Mouse (Mus musculus): Measurements from ENCODE around the gene Arih1. TPM values are rescaled to one million over a fixed set of nuclear protein-coding genes. Genes with fewer than 3 reads are reported as not detected.
"Not testable (repeated sequence)": the region's sequence is repeated elsewhere in the genome, so short reads cannot be mapped to it uniquely, and the experiment has no call there.

Gene Arih1
- polyA plus RNA-seq, 1 experiment from 2014 or later, result 9.6 TPM

DNA sequence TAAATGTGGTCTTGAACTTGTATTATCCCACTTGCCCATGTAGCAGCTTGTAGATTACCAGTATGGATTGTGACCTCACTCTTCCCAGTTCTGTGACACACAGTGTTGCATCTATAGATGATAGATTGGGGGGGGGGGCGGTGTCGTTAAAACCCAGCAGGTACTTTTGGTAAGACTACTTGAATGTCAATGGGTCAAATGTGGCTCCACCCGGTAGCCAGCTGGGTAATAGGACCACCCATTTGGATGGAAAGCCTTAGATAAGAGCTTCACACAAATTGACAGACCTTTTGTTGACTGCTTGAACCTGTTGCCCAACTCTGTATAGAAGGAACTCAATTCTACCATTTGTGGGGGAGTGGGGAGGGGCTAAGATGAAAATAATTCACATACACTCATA is 99.0 kb downstream of the Arih1 start:
- 69% methylated on average over 3 of the region's 3 CpGs for WGBS
- Histone ChIP-seq H3K9me3 (replicated peaks; ENCODE audit: low read length) (no peaks in the 10 kb centered on the region), H3K9ac (ENCODE audit: low read depth, low read length) (no peak overlapping the region), H3K27me3 (ENCODE audit: insufficient read depth, low read length) (no peaks in the 10 kb centered on the region), H3K4me3 (replicated peaks; ENCODE audit: low read depth, low read length) (no peak overlapping the region), H3K4me2 (ENCODE audit: low read length) (no peak overlapping the region), H3K36me3 (ENCODE audit: insufficient read depth, low read length) (peaks cover 17% of the 10 kb centered on the region), H3K27ac (no peak overlapping the region), H3K4me1 (replicated peaks; ENCODE audit: insufficient read depth, low read length) (no peaks in the 10 kb centered on the region)
- 0 out of 2 replicates have a peak, but pooled peaks have one; percentile 36 for ATAC-seq (replicated peaks; ENCODE audit: low FRiP score, low read depth)
- DNase-seq (ENCODE audit: low spot score), result no peak
- no peak for TF ChIP-seq CTCF (IDR thresholded peaks at IDR 0.05; ENCODE audit: low read depth)

- H3K36me3 ChIP-seq (ENCODE audit: insufficient read depth, low read length), result no peaks in the 10 kb centered on the region
Observed at GRCm38 (mm10) chr9:59375626-59376025, 110.8 kb downstream of the Arih1 start.

DNA sequence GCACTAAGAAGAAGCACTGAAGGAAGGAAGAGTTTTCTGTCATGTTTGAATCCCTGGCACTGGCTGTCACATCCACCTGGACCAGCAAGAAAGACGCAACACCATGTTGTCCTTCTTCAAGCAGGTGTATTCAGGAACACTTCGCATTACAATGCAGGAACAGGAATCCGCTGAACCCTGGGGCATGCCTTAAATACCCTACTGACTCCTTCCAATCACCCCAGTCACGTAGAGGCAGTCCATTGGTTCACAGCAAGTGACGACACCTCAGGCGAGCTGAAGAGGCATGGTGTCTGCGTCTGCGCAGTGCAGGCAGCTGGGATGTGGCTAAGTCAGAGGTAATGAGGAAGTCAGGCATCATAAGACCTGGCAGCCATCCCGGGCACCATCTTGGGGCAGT is 116.8 kb downstream of the Arih1 start:
- no peak for TF ChIP-seq CTCF (IDR thresholded peaks at IDR 0.05; ENCODE audit: low read depth)
- H3K9me3 ChIP-seq (replicated peaks; ENCODE audit: low read length), result no peaks in the 10 kb centered on the region
- H3K27ac ChIP-seq, result no peak overlapping the region
- no peaks in the 10 kb centered on the region for H3K27me3 ChIP-seq (ENCODE audit: insufficient read depth, low read length)
- ATAC-seq (replicated peaks; ENCODE audit: low FRiP score, low read depth), result no peak
- WGBS, result 93% methylated on average over 9 of the region's 9 CpGs
- no peak for DNase-seq (ENCODE audit: low spot score)
- H3K9ac ChIP-seq (ENCODE audit: low read depth, low read length), result no peak overlapping the region
- no peaks in the 10 kb centered on the region for H3K4me1 ChIP-seq (replicated peaks; ENCODE audit: insufficient read depth, low read length)
- no peak overlapping the region for H3K4me2 ChIP-seq (ENCODE audit: low read length)
- no peak overlapping the region for H3K4me3 ChIP-seq (replicated peaks; ENCODE audit: low read depth, low read length)
- H3K36me3 ChIP-seq (ENCODE audit: insufficient read depth, low read length), result no peaks in the 10 kb centered on the region

More at GRCm38 (mm10) chr9:59375626-59376025, 110.8 kb downstream of the Arih1 start:
- no peak for TF ChIP-seq CTCF (IDR thresholded peaks at IDR 0.05; ENCODE audit: low read depth)
- no peak overlapping the region for H3K27ac ChIP-seq
- no peak overlapping the region for H3K4me2 ChIP-seq (ENCODE audit: low read length)
- no peaks in the 10 kb centered on the region for H3K27me3 ChIP-seq (ENCODE audit: insufficient read depth, low read length)
- H3K9me3 ChIP-seq (replicated peaks; ENCODE audit: low read length), result no peaks in the 10 kb centered on the region
- no peak overlapping the region for H3K4me3 ChIP-seq (replicated peaks; ENCODE audit: low read depth, low read length)
- DNase-seq (ENCODE audit: low spot score), result no peak
- no peak overlapping the region for H3K9ac ChIP-seq (ENCODE audit: low read depth, low read length)
- no peaks in the 10 kb centered on the region for H3K4me1 ChIP-seq (replicated peaks; ENCODE audit: insufficient read depth, low read length)
- 91% methylated on average over 15 of the region's 15 CpGs for WGBS
- no peak for ATAC-seq (replicated peaks; ENCODE audit: low FRiP score, low read depth)

DNA sequence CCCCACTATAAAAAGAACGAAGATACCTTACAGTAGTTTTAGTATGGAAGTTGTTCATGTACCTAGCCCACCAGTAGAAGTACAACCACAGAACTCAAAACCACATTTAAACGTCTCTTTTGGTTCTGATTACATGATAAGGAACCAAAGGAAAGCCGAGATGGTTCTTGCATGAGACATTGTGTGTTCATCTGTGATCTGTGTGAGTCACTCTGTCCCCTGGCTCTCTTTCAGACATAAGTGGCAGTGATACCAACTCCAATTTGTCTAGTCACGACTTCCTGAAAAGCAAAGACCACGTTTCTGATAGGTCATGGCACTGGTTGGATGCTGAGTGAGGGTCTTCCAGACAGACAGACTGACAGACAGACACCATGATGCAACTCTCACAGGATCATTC is 117.2 kb downstream of the Arih1 start:
- Histone ChIP-seq H3K27me3 (ENCODE audit: insufficient read depth, low read length) (no peaks in the 10 kb centered on the region), H3K4me1 (replicated peaks; ENCODE audit: insufficient read depth, low read length) (no peaks in the 10 kb centered on the region), H3K4me3 (replicated peaks; ENCODE audit: low read depth, low read length) (no peak overlapping the region), H3K9ac (ENCODE audit: low read depth, low read length) (no peak overlapping the region), H3K9me3 (replicated peaks; ENCODE audit: low read length) (no peaks in the 10 kb centered on the region), H3K4me2 (ENCODE audit: low read length) (no peak overlapping the region), H3K27ac (no peak overlapping the region), H3K36me3 (ENCODE audit: insufficient read depth, low read length) (no peaks in the 10 kb centered on the region)
- TF ChIP-seq CTCF (IDR thresholded peaks at IDR 0.05; ENCODE audit: low read depth), result no peak
- WGBS, result 79% methylated on average over 5 of the region's 5 CpGs
- no peak for ATAC-seq (replicated peaks; ENCODE audit: low FRiP score, low read depth)
- DNase-seq (ENCODE audit: low spot score), result no peak

- DNase-seq (ENCODE audit: low spot score); H3K27ac ChIP-seq; H3K27me3 ChIP-seq (ENCODE audit: insufficient read depth, low read length); H3K36me3 ChIP-seq (ENCODE audit: insufficient read depth, low read length); H3K9ac ChIP-seq (ENCODE audit: low read depth, low read length); ATAC-seq (replicated peaks; ENCODE audit: low FRiP score, low read depth); H3K4me3 ChIP-seq (replicated peaks; ENCODE audit: low read depth, low read length); H3K4me2 ChIP-seq (ENCODE audit: low read length); H3K9me3 ChIP-seq (replicated peaks; ENCODE audit: low read length); H3K4me1 ChIP-seq (replicated peaks; ENCODE audit: insufficient read depth, low read length): not testable (repeated sequence)
- 100% methylated on average over 1 of the region's 3 CpGs for WGBS
Observed at GRCm38 (mm10) chr9:59360487-59360886, 125.9 kb downstream of the Arih1 start.

DNA sequence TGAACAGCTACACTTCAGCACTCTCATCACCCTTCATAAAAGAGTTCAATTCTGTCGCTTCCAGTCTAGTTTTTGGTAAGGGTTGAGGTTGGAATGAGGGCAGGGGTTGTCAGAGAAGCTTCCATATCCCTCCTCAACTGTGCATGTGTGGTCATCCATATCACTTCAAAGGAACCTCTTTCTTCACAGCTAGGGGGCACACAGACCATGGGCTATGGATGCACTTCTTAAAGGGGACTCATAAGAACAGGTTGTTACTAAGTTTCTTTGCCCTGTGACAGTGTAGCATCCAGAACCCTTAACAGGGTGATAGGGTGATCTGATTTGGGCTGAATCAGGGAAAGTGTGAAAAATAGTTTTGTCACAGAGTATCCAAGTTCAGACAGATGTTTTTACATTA is 128.4 kb downstream of the Arih1 start:
- not testable (repeated sequence) for H3K9ac ChIP-seq (ENCODE audit: low read depth, low read length); H3K4me3 ChIP-seq (replicated peaks; ENCODE audit: low read depth, low read length); ATAC-seq (replicated peaks; ENCODE audit: low FRiP score, low read depth); H3K4me1 ChIP-seq (replicated peaks; ENCODE audit: insufficient read depth, low read length); H3K36me3 ChIP-seq (ENCODE audit: insufficient read depth, low read length); H3K4me2 ChIP-seq (ENCODE audit: low read length); H3K9me3 ChIP-seq (replicated peaks; ENCODE audit: low read length); H3K27me3 ChIP-seq (ENCODE audit: insufficient read depth, low read length); H3K27ac ChIP-seq
- 64% methylated on average over 1 of the region's 1 CpGs for WGBS
- DNase-seq (ENCODE audit: low spot score), result peak; percentile 24
- TF ChIP-seq CTCF (IDR thresholded peaks at IDR 0.05; ENCODE audit: low read depth), result peak; percentile 61

DNA sequence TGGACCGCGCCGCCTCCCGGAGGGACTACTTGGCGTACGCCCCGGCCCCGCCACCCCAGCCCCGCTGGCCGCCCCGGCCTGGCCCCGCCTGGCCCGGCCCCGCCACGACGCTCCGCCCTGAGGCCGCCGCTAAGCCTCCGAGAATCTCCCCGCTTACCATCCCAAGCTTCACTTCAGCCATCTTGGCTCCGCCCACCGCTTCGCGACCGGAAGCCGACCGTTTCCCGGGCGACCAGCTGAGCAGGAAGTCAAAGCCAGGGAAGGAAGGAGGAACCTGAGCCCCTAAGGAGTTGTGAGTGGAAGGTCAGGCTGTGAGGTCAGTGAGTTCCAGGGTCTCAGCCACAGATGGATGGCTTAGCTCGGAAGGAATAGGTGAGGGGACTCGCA is 133.2 kb downstream of the Arih1 start, which contains the start of gene Bbs4:
TSS of gene Bbs4 (minus strand) at position 256 of the 387 bp plus-strand sequence.
- Histone ChIP-seq H3K4me1 (replicated peaks; ENCODE audit: insufficient read depth, low read length) (no peaks in the 10 kb centered on the region), H3K4me3 (replicated peaks; ENCODE audit: low read depth, low read length) (peak within 1 kb of the TSS; percentile 77), H3K27ac (peak within 1 kb of the TSS; percentile 88), H3K36me3 (ENCODE audit: insufficient read depth, low read length) (no peaks in the 10 kb centered on the region), H3K9ac (ENCODE audit: low read depth, low read length) (peak within 1 kb of the TSS; percentile 62), H3K9me3 (replicated peaks; ENCODE audit: low read length) (no peaks in the 10 kb centered on the region), H3K4me2 (ENCODE audit: low read length) (peak within 1 kb of the TSS; percentile 64), H3K27me3 (ENCODE audit: insufficient read depth, low read length) (no peaks in the 10 kb centered on the region)
- peak; percentile 93 for ATAC-seq (replicated peaks; ENCODE audit: low FRiP score, low read depth)
- no peak for TF ChIP-seq CTCF (IDR thresholded peaks at IDR 0.05; ENCODE audit: low read depth)
- under 1% methylated on average over 23 of the region's 32 CpGs for WGBS
- DNase-seq (ENCODE audit: low spot score), result peak; percentile 95
